Mouse (Mus musculus): ENCODE data around the gene Ppp2r1b. TPM values are rescaled to one million over a fixed set of nuclear protein-coding genes. Genes with fewer than 3 reads are reported as not detected.

Gene Ppp2r1b
- 56.4 and 61.9 TPM in 2 replicates for polyA plus RNA-seq (2011; ENCODE audit: insufficient read depth, insufficient read length, low read depth, missing spikeins)

DNA sequence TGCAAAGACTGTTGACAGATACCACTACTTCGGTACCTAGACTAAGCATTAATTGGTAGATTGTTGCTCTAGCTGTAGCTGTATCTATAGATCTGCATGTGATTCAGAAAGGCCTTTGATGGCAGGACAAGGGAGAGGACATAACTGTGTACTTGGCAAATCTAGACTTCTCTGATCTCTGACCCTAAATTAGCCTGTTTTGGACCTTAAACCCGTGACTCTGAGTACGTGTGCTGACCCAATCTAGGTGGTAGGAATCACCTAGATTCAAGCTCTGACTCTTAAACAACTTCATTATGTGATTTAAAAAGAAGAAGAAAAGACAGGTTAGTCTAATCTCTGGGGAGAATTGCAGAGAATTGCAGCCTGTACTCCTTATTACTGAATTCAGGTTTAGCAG is at the start of gene Ppp2r1b:
Gene Ppp2r1b, plus strand, starts transcription at position 221 of the 400 bp plus-strand sequence.
- no peaks in the 10 kb centered on the region for H3K9me3 ChIP-seq (replicated peaks; ENCODE audit: control insufficient read depth, insufficient read depth, low read length, poor library complexity, severe bottlenecking)
- H3K4me3 ChIP-seq (ENCODE audit: low read depth, low read length): no peak within 1 kb of the TSS
- H3K9ac ChIP-seq (ENCODE audit: low read depth, poor library complexity, severe bottlenecking): no peak within 1 kb of the TSS
- H3K4me1 ChIP-seq (ENCODE audit: control insufficient read depth, insufficient read depth, low read length): peaks cover 2% of the 10 kb centered on the region
- TF ChIP-seq POLR2A (IDR thresholded peaks at IDR 0.05; ENCODE audit: insufficient read depth, low read length) (no peak), CTCF (IDR thresholded peaks at IDR 0.05; ENCODE audit: low read depth, low read length) (no peak), EP300 (IDR thresholded peaks at IDR 0.05; ENCODE audit: insufficient read depth, low read depth, low read length) (no peak)
- no peak within 1 kb of the TSS for H3K27ac ChIP-seq (ENCODE audit: insufficient read depth, low read length)
- H3K27me3 ChIP-seq (ENCODE audit: control insufficient read depth, insufficient read depth, low read length, poor library complexity, severe bottlenecking): no peaks in the 10 kb centered on the region
- no peaks in the 10 kb centered on the region for H3K36me3 ChIP-seq (ENCODE audit: control insufficient read depth, insufficient read depth, low read length, poor library complexity, severe bottlenecking)

GRCm38 (mm10) chr9:50796776-50797175 is 48.3 kb upstream of the Ppp2r1b start:
- H3K27ac ChIP-seq (ENCODE audit: insufficient read depth, low read length): no peak overlapping the region
- no peak overlapping the region for H3K4me3 ChIP-seq (ENCODE audit: low read depth, low read length)
- peaks cover 3% of the 10 kb centered on the region; the same call in 1 of the 2 replicates for H3K36me3 ChIP-seq (ENCODE audit: control insufficient read depth, insufficient read depth, low read length, poor library complexity, severe bottlenecking)
- H3K4me1 ChIP-seq (ENCODE audit: control insufficient read depth, insufficient read depth, low read length): no peaks in the 10 kb centered on the region
- H3K9me3 ChIP-seq (replicated peaks; ENCODE audit: control insufficient read depth, insufficient read depth, low read length, poor library complexity, severe bottlenecking): no peaks in the 10 kb centered on the region
- no peaks in the 10 kb centered on the region for H3K27me3 ChIP-seq (ENCODE audit: control insufficient read depth, insufficient read depth, low read length, poor library complexity, severe bottlenecking)
- no peak overlapping the region for H3K9ac ChIP-seq (ENCODE audit: low read depth, poor library complexity, severe bottlenecking)
- TF ChIP-seq POLR2A (IDR thresholded peaks at IDR 0.05; ENCODE audit: insufficient read depth, low read length) (no peak), EP300 (IDR thresholded peaks at IDR 0.05; ENCODE audit: insufficient read depth, low read depth, low read length) (no peak), CTCF (IDR thresholded peaks at IDR 0.05; ENCODE audit: low read depth, low read length) (no peak)

- no peak overlapping the region for H3K9ac ChIP-seq (ENCODE audit: low read depth, poor library complexity, severe bottlenecking)
- H3K9me3 ChIP-seq (replicated peaks; ENCODE audit: control insufficient read depth, insufficient read depth, low read length, poor library complexity, severe bottlenecking): no peaks in the 10 kb centered on the region
- H3K4me1 ChIP-seq (ENCODE audit: control insufficient read depth, insufficient read depth, low read length): no peaks in the 10 kb centered on the region
- no peak overlapping the region for H3K4me3 ChIP-seq (ENCODE audit: low read depth, low read length)
- H3K27me3 ChIP-seq (ENCODE audit: control insufficient read depth, insufficient read depth, low read length, poor library complexity, severe bottlenecking): no peaks in the 10 kb centered on the region
- no peak overlapping the region for H3K27ac ChIP-seq (ENCODE audit: insufficient read depth, low read length)
- no peak for TF ChIP-seq POLR2A (IDR thresholded peaks at IDR 0.05; ENCODE audit: insufficient read depth, low read length)
- no peaks in the 10 kb centered on the region; the same call in 1 of the 2 replicates for H3K36me3 ChIP-seq (ENCODE audit: control insufficient read depth, insufficient read depth, low read length, poor library complexity, severe bottlenecking)
These were observed 47.5 kb upstream of the Ppp2r1b start for GRCm38 (mm10) chr9:50797641-50798040.

DNA sequence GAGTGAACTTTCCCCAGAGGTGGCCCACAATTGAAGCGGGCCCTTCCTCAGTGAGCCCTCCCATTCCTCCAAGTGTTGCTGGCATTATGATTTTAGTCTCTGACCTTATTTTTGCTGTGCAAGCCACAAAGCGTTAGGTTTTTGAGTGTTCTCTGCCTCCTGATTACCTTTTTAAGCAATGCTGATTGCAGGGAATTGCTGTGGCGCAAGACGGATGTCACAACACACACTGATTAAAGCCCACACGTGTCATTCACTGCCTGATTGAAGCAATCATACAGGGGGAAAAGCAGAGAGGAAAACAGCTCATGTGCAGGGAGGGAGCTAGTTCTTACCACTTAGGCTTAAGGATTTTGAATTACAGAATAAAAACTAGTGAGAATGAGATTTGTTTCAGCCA is 46.7 kb upstream of the Ppp2r1b start:
- Histone ChIP-seq H3K27ac (ENCODE audit: insufficient read depth, low read length) (no peak overlapping the region), H3K27me3 (ENCODE audit: control insufficient read depth, insufficient read depth, low read length, poor library complexity, severe bottlenecking) (no peaks in the 10 kb centered on the region), H3K9me3 (replicated peaks; ENCODE audit: control insufficient read depth, insufficient read depth, low read length, poor library complexity, severe bottlenecking) (no peaks in the 10 kb centered on the region), H3K9ac (ENCODE audit: low read depth, poor library complexity, severe bottlenecking) (no peak overlapping the region), H3K36me3 (ENCODE audit: control insufficient read depth, insufficient read depth, low read length, poor library complexity, severe bottlenecking) (no peaks in the 10 kb centered on the region; the same call in 1 of the 2 replicates), H3K4me1 (ENCODE audit: control insufficient read depth, insufficient read depth, low read length) (no peaks in the 10 kb centered on the region), H3K4me3 (ENCODE audit: low read depth, low read length) (no peak overlapping the region)
- TF ChIP-seq CTCF (IDR thresholded peaks at IDR 0.05; ENCODE audit: low read depth, low read length) (no peak), POLR2A (IDR thresholded peaks at IDR 0.05; ENCODE audit: insufficient read depth, low read length) (no peak)

GRCm38 (mm10) chr9:50800985-50801384 is 44.1 kb upstream of the Ppp2r1b start:
- TF ChIP-seq CTCF (IDR thresholded peaks at IDR 0.05; ENCODE audit: low read depth, low read length): peak; percentile 67
- no peak for TF ChIP-seq EP300 (IDR thresholded peaks at IDR 0.05; ENCODE audit: insufficient read depth, low read depth, low read length)
- TF ChIP-seq POLR2A (IDR thresholded peaks at IDR 0.05; ENCODE audit: insufficient read depth, low read length): no peak
- Histone ChIP-seq H3K36me3 (ENCODE audit: control insufficient read depth, insufficient read depth, low read length, poor library complexity, severe bottlenecking) (no peaks in the 10 kb centered on the region; the same call in 1 of the 2 replicates), H3K4me3 (ENCODE audit: low read depth, low read length) (no peak overlapping the region), H3K4me1 (ENCODE audit: control insufficient read depth, insufficient read depth, low read length) (no peaks in the 10 kb centered on the region), H3K9ac (ENCODE audit: low read depth, poor library complexity, severe bottlenecking) (no peak overlapping the region), H3K27me3 (ENCODE audit: control insufficient read depth, insufficient read depth, low read length, poor library complexity, severe bottlenecking) (no peaks in the 10 kb centered on the region), H3K27ac (ENCODE audit: insufficient read depth, low read length) (no peak overlapping the region), H3K9me3 (replicated peaks; ENCODE audit: control insufficient read depth, insufficient read depth, low read length, poor library complexity, severe bottlenecking) (no peaks in the 10 kb centered on the region)

- Histone ChIP-seq H3K4me1 (ENCODE audit: control insufficient read depth, insufficient read depth, low read length) (no peaks in the 10 kb centered on the region), H3K36me3 (ENCODE audit: control insufficient read depth, insufficient read depth, low read length, poor library complexity, severe bottlenecking) (no peaks in the 10 kb centered on the region; the same call in 1 of the 2 replicates), H3K27ac (ENCODE audit: insufficient read depth, low read length) (no peak overlapping the region), H3K27me3 (ENCODE audit: control insufficient read depth, insufficient read depth, low read length, poor library complexity, severe bottlenecking) (no peaks in the 10 kb centered on the region), H3K9ac (ENCODE audit: low read depth, poor library complexity, severe bottlenecking) (no peak overlapping the region), H3K9me3 (replicated peaks; ENCODE audit: control insufficient read depth, insufficient read depth, low read length, poor library complexity, severe bottlenecking) (no peaks in the 10 kb centered on the region), H3K4me3 (ENCODE audit: low read depth, low read length) (no peak overlapping the region)
- TF ChIP-seq EP300 (IDR thresholded peaks at IDR 0.05; ENCODE audit: insufficient read depth, low read depth, low read length): no peak
- no peak for TF ChIP-seq POLR2A (IDR thresholded peaks at IDR 0.05; ENCODE audit: insufficient read depth, low read length)
- no peak for TF ChIP-seq CTCF (IDR thresholded peaks at IDR 0.05; ENCODE audit: low read depth, low read length)
These were observed 41.9 kb upstream of the Ppp2r1b start for GRCm38 (mm10) chr9:50803055-50803671.

All from ES-Bruce4 (cell line).